Mouse (Mus musculus) kidney, adult 11 months (tissue): Measurements from ENCODE around the gene Nsg1.

Source experiments
- DNase-seq: peaks from one replicate; pipeline ENCODE4 v3.0.0; 2022

The Nsg1 gene

DNA sequence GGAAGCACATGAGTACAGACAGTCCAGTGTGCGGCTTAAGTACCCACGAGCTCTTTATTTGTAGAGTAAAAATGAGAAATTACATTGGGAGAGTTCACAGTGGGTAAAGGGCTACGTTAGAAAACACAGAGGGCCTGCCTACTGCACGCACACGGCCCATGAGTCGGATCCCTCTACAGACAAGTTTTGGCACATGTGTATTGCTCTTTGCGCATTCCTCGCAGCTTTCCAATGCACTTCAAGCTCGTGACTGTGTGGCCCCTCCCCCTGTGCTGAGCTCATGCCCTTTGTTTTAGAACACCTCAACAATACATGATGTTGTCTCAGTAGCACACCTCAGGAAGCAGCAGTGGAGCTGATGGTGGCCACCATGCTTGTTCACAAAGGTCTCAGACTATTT is 22.5 kb downstream of the Nsg1 start:
- DNase-seq = no peak

DNA sequence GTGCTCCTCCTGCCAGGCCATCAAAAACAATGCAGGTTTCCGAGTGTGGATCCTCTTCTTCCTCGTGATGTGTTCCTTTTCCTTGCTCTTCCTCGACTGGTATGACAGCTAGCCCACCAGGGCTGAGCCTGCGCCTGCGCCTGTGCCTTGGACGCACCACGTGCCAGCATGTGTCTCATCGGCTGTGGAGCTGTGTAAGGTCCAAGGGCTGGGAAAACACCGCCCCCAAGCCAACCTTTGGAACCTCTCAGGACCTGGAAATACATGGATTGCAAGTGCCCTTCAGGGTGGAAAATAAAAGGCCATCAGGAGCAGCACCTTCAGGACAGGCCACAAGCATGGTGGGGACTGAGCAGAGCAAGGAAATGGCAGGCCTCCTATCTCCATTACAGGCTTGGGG is 23.5 kb downstream of the Nsg1 start:
- DNase-seq = peak; percentile 83

DNA sequence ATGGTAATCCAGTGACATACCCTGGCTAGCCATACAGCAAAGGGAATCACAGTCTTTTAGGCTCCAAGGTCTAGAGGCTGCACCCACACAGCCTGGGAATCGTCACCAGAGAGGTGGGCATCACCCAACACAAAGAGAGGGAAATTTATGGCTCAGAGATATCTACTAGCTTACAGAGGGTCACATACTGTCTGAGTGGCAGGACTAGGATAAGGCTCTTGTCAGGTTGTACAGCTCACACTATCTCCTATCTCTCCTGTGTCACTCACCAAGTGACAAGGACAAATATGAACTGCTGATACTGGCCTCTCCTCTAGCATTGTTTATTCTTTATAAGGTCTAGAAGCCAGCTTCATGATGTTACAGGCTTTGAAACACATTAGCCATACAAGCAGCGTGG is 30.4 kb downstream of the Nsg1 start:
- DNase-seq = no peak

DNA sequence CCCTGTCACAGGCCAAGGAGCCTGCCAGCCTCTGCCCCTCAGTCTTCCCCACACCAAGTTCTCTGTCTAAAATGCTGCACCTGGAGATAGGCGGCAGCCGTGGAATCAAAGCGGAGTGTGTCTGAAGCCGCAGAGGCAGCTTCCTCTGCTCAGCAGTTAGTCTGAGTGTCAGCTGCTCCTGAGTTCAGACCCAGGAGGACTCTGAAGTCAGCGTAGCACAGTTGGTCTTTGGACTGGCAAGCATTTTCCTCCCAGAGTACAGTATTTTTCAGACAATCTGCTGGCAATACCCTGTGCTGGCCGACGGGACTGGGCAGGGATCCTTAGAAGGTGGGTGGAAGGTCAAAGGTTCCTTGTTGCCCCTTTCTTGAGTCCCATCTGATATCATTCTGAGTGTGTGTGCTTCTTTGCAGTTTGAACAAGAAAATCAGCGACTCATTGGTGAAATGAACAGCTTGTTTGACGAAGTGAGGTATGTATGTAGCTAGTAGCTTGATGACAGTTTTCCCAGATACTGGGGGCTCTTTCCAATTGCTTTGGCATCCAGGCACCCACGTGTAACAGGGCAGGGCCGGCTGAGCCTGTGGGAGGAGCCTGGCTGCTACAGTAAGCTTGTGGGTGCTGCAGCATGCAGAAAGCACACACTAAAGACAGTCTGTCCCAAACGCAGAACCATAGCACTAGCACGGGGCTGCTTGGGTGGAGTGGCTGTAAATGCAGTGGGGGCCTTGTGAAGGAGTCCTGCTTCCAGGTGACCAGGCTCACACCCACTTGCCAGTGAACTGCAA is 33.0 kb downstream of the Nsg1 start:
- peak; percentile 72 for DNase-seq

DNA sequence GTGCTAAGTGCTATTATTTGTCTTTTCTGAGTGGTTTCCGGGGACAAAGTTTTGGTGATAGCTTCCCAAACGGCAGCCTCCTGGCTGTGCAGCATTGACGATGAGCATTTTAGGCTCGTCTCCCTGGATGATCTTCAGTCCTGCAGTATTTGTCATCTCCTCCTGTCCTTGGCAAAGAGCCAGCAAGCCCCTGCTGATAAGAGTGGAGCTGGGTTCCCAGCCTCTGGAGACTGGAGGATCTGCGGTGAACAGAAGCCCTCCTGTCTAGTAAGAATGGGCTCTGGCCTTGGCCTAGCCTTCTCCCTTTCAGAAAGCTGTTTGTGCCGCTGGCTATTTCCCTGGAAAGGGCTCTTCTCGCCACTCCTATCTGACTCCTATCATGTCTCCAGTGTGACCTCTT is 38.0 kb downstream of the Nsg1 start:
- DNase-seq = no peak

DNA sequence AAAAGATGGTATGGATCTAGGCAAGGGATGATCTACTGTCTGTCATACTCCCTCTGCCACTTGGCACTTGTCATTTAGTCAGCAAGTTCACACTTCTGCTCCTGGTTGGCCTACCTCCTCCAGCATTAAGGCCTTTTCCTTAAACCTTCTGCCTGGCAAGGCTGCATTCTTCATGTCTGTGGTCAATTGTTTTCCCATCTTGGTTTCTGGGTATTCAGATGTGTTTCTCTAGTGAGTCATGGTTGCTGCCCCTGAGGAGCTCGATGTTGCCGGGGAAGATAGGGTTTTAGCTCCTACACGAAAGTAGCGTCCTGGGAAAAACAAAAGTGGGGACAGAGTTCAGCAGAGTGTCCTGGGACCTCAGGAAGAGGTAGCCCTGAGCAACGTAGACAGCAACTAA is 40.4 kb downstream of the Nsg1 start:
- no peak for DNase-seq

DNA sequence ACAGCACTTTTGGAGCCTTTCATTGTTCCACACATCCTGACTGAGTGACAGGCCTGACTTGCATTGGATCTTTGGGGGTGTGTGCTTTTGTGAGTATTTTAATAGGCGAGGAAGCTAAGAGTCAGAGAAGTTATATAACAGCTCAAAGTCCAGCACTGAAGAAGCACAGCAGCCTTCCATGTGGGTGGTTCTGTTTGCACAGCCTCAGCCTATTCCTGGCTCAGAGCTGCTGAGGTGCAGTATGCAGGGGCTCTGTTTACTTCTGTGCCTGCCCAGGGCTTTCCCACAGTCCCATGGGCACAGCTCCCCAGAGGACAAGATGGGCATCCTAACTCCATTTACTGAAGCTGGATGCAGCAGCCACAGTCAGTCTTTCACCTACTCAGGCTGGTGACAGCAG is 42.7 kb downstream of the Nsg1 start:
- DNase-seq = peak; percentile 76

DNA sequence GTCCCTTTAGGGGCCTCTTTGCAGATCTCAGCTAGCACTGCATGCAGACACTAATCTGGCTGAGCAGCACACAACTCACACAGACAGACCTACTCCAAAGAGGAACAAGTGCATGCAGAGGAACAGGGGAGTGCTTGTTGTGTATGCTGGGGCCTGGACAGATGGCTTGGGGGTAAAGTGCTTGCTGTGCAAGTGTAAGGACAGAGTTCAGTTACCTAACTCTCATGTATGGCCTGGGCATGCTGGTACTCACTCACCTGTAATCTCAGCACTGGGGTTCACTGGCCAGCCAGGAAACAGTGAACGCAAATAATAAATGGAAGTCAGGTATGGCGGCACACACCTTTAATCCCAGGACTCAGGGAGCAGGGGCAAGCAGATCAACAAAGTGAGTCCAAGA is 45.2 kb downstream of the Nsg1 start:
- DNase-seq = no peak

DNA sequence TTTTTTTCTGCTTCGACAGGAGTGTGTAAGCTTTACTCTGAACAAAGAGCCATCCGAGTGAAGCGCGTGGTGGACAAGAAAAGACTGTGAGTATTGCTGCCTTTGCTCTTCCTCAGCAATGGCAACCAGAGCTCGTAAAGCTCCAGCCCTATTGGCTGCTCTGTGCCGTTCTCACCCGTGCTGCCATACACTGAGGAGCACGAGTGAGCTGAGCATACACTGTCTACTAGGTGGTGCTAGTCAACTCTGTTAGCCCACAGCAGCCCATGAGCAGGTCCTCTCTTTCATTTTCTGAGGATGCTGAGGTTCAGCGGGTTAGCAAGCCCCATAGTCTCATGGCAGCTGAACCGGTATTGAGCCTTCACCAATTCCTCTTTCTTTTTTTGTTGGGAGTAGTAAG is 52.9 kb downstream of the Nsg1 start:
- DNase-seq = no peak

DNA sequence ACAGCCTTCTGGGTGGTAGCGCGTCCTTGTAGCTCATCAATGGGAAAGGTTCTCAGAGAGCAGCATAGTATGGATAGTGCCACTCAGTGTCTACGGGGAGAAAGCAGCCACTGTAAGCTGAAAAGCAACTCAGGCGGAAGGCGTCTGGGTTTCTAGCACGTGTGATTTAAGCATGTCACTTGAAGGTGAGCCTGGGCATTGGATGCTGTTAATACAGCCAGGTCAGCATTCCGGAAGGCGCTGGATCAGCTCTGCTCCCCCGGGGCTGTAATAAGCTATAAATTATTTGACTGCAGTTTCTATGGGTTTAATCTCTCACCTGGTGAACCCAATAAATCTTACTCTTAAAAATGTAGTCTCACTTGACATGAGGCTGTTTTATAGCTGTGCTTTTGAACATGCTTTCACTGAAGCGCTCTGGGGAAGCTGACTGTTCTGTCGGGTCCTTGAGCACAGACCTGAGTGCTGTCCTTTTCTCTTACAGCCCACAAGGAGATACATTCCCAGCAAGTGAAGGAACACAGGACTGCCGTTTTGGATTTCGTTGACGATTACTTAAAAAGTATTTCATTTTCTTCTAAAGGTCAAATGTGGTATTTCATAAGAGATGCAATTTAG is 53.5 kb downstream of the Nsg1 start:
- DNase-seq = no peak

DNA sequence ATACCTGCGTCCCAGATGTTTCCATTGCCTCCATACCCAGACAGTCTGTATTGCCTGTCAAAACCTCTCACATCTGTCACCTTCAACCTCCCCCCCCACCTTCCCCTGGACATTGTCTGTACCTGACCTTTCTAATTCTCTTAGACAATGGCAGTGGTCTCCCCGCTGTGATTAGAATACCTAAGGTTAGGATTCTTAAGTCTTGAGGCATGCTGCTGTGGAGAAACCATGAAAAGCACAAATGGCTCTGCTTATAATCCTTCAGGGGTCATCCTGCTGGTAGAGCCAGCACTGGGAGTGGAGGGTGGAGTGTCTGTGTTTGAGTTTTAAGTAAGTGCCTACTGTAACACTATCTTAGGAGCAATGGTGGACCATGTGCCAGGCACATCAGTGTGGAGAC is 56.8 kb downstream of the Nsg1 start:
- no peak for DNase-seq

DNA sequence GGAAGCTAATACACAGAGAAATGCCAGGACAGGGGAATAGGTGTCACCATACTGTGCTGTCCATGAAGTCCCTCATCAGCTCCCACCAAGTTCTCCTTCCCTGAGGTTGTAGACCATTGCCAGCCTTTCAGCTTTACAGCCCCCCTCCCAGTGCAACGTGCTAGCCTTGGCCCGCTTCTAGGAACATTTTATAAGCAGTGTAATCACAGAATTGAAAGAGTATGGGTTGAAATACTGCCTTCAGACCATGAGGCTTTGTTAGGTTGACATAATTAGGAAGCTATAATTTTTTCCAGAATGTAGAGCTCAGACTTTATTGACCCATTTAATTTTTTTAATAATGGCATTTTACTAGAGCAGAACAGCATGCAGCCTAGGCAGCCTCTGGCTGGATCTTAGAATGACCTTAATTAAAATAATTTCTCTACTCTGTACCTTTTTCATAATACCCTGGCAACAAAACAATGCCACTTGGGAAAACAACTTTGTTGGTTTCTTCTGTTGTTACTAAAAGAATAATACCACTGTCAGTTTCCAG is 60.5 kb downstream of the Nsg1 start:
- DNase-seq = no peak

DNA sequence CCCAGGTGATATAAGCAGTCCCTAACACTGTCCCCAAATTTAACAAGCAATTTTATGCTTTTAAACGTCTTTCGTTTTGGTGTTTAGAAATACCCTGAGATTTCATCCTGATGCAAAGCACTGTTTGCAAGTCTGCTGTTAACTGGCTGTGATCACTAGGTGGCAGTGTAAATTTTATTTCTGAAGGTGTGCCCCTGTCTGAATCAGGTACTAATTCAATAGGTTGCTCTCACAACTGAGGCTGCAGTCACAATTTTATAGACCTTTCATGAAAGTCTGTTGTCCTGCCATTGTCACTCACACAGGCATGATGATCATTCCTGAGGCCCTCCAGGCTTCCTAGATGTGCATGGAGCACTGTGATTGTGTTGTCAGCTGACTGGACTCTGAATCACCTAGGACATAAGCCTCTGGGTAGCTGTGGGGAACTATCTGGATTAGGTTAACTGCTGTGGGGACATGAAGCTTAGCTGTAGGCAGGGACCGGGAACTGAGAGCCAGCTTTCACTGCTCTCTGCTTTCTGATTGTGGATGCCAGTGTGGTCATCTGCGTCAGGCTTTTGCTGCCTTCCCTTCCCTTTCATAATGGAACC is 62.1 kb downstream of the Nsg1 start:
- no peak for DNase-seq

DNA sequence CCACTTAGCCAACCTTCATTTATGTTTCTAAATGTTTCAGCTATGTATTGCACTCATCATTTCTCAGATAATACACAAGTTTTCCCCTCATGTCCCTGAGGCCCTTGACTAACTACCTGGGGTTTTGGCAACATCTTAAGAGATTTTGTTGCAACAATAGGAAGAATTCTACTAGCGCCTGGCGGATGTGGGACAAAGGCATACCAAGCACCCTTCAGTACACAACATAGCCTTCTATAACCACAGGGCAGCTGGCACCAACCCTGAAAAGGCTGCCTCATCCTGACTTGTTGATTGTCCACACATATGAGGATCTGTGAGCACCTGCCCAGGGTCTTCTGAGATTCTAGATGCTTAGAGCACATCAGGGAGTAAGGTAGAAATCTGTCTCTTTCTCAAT is 65.4 kb downstream of the Nsg1 start:
- no peak for DNase-seq

DNA sequence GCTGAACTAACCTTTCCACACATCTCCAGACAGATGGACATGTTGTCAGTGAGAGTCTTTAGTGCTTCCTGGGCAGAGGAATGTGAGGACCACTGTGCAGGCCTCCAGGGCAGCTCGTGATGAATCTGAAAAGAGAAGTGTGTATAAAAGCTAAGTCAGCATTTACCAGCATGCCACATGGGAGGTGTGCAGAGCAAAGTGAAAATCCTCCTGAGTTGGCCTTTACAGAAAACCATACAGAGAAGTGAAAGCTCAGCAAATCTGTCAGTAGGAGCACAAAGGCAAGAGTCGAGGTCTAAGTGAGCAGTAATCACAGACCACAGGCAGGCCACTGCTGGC is 67.8 kb downstream of the Nsg1 start:
- no peak for DNase-seq

DNA sequence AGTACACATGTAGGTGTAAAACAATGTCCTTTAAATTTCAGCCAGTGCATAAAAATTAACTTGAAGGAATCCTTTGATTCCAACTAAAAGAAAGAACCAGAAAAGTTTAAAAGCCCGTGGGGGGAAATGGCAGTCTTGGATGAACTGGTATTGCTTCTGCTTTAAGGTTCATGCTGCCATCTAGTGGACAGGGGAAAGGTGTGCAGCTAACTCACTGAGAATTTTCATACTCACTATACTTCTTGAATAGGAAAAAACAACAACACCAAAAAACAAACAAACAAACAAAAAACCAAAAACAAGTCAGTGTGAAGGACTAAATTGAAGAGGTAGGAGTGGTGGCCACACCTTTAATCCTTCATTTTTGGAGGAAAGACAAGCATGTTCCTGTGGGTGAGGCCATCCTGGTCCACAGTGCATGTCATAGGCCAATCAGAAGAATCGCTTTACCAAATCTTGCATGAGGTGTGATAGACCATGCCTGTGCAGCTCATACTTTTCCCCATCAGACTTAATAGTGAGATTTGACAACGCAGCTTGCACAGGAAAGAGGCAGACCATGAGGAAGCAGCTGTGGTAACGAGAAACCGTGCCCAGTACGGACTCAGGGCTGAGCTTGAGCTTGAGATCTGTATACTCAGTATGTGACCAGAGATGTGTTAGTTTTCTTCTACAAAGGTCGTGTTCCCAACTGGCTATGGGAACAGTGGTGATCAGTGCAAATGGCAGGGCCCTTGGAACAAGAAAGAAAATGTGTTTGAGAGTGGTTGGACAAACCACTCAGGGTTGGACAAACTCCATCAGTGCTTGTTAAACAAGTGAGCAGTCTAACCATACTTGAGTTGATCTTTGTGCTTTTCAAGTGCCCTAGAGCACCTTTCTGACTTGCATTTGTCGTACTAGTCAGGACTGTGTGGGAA is 68.4 kb downstream of the Nsg1 start:
- no peak for DNase-seq

DNA sequence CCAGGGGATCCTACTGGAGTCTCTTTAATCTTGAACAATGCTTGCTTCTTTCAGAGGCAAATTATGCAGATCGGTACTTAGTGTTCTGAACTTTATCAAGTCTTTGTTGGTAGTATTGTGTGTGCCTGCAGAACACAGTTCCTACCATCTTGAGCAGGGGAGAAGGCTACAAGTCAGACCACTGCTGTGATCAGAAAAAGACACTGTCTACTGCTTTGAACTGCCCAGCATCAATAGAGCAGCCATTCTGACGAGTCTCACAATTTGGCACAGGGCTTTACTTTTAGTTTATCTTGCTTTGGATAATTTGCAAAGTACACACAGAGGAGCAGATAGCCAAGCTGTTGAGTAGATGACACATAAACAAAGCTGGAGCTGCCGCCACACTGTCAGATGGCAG is 69.1 kb downstream of the Nsg1 start:
- DNase-seq = no peak

DNA sequence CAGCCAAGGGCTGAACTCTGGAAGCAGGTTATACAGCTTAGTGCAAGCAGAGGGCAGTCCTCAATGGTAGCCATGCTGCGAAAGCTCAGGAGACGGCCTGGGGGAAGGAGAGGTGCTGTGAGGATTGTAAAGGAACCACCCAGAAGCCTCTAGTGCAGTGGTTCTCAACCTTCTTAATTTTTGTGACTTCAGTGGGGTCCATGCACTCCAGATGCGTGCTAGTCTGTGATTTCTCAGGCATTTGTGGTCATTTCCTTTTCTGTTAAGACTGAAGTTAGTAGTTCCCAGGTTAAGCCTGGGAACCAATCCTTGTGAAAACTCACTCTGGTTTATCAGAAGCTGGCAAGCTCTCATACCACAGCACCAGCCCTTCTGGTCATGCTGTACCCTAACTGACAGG is 69.6 kb downstream of the Nsg1 start:
- DNase-seq = no peak
